Mouse (Mus musculus) right cerebral cortex, postnatal 25 days (tissue): ENCODE results near the gene Gm7694.

Source experiments
- DNase-seq: peaks from one replicate; pipeline ENCODE4 v3.0.0; 2022

The Gm7694 gene

DNA sequence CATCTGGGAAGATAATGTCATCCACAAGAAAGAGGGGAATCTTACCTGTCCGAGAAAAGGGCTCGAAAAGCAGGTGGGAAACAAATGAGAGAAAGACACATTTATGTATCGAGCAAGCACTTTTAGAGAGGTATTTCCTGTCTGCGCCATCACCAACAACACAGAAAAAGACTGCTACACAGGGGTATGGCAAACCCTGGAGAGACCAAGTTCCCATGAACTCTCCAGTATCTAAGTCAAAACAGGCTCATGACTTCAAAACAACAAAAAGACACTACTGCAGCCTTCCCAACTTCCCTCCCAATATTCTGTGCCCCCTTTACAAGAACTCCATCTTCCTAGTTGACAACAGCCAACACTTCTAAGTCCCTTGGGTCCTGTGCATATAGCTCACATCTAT is at the start of gene Gm7694:
TSS of gene Gm7694 (minus strand) at position 101 of the 400 bp plus-strand sequence.
- DNase-seq, result no peak

DNA sequence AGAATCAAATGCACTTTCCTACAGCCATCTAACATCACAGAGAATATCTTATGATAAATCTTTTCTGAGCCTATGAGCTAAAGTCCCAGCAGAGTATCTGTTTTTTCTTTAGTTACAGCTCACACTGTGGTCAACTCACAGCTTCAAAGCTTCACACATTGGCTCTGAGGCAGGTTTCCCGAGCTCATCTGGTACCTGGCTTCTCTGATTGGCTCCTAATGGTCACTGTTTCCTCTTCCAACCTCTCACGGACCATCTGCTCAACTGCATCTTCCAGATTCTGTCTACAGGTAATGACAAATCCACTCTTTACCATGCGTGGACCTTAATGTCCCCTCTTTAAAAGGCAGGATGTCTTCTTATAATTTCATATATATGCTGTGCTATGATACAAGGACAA is 47.2 kb upstream of the Gm7694 start:
- DNase-seq, result no peak

DNA sequence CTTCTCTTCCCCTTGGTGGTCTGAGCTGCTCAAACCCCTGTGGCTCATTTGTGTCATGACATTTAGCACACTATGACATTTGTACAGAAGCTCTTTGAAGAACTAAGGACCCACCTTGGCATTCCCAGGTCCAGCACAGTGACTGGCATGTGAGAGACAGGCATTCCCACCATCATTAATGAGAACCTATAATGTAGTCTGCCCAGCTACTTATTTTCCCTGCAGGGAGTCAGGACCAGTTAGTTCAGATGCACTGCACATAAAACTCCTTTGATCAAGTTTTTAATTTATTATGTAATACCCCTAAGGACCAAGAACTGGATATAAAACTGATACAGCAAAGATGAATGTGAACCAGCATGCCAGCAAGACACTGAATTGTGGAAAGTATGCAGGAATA is 44.9 kb upstream of the Gm7694 start:
- DNase-seq, result no peak

DNA sequence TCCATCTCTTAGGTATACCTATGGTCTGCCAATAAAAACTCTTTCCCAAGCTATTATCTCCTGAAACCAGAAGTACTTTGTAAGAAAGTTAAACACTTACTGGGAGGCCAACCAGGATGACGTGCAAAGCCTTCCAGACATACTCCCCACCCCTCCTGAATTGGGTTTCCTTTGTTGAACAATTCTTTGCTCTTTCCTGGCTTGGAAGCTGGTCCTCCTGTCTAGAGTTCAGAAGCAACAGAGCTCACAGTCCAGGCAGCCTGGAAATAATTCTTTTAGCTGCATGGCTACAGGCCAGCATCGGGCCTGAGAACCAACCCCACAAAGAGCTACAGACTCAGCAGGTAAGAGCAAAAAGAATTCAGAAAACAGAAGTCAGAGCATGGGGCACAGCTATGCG is 40.1 kb upstream of the Gm7694 start:
- DNase-seq, result no peak

DNA sequence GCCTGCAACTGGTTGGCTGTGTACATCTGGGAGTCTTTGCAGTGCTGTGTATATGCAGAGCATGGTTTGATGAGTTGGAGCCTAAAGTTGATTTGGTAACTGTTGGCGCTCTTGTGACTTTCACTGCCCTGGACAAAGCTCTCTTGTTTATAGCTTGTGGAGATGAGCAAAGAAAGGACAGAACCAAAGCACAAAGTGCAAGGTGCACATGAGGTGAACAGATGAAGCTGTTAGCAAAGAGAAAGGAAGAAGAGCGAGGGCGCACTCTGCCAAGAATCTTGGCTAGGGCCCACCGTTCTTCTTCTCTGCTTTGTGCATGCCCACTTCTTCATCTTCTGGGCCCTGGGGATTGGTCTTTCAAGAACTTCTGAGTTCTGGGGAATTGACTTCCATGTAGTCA is 37.8 kb upstream of the Gm7694 start:
- no peak for DNase-seq

DNA sequence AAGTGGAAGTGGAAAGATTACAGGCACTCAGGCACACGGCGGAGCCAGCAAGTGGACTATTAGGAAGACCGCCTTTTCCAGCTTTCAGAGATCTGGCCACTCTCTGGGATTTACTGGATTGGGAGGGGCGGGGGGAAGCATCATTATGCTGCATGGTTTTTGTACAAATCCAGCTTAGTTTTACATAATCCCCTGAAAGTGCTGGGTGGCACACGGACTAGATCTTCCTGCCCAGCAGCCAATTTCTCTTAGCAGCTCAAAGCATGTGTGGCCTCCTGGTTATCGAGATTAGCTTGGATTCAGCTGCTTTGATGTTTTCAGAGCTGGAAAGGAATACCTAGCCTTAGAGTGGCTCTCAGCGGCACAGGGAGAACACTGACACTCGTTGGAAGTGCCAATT is 36.9 kb upstream of the Gm7694 start:
- DNase-seq, result no peak

DNA sequence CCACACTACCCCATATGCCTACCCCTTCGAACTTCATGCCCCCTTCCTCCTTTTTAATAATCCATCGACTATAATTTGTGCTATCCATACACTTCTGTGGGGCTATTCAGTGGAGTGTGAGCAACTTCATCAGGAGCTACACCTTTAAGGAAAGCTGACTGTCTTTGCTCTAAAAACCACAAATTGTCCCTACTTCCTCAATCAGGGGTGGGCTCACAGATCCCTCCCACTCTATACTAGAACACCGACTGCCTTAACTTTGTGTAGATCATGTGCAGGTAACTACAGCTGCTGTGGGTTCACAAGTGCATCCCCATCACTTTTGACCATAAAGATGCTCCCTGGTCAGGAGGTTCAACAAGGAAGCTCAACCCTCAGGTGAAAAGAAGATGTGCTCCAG is 33.8 kb upstream of the Gm7694 start:
- no peak for DNase-seq

DNA sequence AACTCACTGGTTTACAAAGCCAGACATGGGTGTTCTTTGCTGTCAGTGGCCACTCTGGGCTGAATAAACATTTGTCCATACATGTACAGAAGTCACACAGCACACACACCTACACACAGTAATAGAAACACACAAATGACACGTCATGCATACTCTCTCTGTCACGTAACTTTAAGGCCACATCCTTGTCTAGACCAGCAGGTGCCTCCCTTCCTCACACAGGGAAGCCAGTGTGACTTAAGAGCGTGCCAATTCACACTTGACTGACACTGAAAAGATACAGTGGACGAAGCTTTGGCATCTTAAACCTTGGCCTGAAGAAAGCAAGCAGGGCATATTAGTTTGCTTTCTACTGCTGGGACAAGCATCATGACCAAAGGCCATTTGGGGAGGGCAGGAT is 26.6 kb upstream of the Gm7694 start:
- DNase-seq, result no peak

DNA sequence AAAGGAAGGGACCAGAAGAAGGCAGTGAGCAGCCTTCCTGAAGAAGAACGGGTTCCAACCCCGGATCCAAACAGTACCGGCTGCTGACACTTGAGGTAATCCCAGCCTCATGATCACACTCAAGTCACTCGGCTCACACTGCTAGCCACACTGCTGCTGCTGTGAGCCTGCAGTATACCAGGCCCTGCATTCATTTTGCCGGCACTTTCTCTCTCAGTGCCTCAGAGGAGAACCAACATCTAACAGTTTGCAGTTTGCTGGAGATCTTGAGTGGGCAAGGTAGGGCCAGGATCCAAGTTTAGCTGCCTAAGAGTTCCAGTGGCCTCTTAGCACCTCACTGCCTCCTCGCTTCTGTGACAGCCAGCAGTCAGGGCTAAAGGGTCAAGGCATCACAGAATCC is 25.8 kb upstream of the Gm7694 start:
- DNase-seq, result no peak

DNA sequence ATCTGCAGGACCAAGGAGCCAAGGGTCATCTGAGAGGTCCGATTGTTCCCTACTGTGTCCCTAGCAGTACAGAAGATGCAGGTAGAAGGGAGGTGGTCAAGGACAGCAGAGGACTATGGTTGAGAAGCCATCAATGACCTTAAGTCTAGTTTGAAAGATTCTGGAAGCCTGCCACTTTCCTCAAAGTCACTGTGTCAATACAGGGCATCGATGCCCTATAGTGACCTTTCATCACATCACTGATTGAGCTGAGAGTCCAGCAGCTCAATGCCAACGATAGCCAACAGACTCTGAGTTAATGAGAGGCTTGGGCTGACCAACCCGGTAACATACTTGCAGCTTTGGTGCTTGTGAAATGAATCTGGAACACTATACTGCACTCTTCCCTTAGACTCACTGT is 19.1 kb upstream of the Gm7694 start:
- DNase-seq, result no peak

DNA sequence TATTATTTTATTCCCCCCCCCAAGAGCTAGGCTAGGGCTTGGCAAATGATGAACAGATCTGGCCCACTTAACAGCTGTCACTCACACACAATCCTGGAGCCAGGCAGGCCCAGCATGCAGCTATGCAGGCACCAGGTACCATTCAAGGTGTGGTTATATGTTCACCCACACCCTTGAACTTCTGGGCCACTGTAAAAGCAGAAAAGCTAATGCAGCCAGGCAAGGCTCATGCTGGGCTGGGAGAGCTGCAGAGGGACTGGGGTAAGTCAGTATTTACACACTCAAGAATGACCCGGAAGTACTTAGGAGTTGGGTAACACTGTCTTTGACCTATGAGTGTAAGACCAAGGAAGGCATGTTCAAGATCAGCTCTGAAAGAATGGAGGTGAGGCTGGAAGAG is 18.2 kb upstream of the Gm7694 start:
- DNase-seq, result no peak

DNA sequence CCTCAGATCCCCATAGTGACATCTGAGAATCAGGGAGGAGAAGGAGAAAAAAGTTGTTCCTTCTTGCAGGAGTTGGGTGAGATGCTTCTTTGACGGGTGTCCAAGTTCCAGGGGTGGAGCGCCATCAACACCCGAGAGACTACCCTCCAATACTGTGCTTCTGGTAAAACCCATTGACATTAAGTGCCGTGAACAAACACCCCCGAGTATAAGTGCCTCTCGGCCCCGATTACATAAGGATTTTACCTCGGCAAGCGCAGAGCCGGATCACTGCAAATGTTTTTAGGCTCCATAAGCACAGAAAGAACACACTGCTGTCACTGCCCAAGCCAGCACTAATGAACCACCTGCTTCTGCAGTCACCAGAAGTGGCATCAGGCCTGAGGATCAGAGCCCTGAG is 16.9 kb upstream of the Gm7694 start:
- no peak for DNase-seq

DNA sequence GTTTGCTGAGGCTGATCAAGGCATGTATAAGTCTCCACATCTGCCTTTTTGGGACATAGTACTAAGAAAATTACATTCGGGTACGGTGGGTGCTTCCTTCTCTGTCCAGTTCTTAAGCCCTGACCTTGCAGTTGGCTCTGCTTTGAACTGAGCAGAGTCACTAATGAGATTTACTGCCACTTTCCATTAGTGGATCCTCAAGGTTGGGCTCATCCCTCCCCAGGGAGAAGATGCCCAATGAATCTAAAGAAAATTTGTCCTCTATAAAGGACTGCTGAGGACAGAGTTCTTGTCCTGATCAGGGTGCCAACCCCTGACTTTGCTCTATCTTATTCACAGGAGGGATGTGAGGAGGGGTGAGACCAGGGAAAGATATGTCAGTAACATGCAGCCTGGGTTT is 15.9 kb upstream of the Gm7694 start:
- DNase-seq, result no peak

DNA sequence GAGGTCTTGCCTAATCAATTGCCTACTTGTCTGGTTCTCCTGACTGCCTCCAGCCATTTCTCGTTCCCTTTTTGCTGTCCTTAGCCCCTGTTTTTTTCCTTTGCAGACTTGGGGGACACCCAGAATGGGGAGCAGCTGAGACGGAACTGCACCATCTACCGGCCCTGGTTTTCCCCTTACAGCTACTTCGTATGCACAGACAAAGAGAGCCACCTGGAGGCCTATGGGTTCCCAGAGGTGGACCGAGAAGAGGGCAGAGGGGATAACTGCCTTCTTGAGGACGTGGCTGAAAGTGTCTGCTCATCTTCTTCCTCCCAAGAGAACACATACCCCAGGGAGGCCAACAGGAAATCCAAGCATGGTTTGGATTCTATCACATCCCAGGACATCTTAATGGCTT is 5.3 kb upstream of the Gm7694 start:
- DNase-seq, result no peak

DNA sequence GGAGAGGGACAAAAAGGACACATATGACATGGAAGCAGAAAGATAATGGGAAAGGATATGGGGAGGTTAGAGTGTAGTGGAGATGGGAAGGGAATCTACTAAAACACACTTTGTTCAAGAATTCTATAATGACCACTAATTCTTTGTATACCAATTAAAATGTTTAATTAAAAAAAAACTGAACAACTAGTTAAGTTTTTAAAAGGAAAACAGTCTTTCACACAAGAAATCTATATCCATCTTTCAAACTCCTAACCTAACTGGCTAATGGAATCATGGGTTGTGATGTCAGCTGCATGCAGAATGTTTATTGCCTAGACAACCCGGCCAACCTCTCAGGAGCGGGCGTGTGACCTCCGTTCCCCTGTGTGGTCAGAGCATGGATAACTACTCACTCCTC is 2.4 kb upstream of the Gm7694 start, which contains the start of gene Spata46:
TSS of gene Spata46 (plus strand) at position 301 of the 400 bp plus-strand sequence.
- no peak for DNase-seq

DNA sequence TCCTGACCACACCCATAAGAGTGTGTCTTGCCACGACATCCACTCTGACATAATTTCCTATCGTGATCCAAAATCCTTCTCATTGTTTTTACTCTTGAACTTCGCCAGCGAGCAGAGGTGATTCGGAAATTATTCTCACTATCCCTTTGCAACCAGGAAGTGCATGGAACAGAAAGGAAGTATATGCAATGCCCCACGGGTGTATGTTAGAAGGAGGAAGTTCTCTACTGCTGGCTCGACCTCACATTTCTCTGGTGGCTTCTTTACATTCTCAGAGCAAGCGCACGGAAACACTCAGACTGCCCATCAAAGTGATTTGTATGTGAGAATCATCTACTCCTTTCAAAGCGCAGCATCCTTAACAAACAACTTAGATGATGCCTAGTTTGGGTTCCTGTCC is 1.1 kb downstream of the Gm7694 start:
- no peak for DNase-seq

DNA sequence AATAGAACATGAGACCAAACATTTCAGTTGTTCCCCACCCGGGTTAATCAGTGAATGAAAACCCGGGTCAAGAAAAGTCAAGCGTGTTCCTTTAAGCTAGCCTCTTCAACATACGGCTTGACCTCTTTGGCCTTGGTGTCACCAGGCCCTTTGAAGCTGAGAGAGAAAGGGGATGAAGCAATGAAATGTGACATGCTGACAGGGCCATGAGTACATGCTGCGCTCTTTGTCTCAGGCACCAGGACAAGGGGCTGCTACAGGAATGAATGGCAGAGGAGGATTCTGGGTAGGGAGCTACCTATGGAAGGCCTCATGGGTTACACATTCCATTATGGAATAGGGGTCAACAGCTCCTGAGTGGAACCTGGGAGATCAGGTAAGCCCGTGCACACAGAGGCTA is 3.0 kb downstream of the Gm7694 start:
- DNase-seq, result no peak

DNA sequence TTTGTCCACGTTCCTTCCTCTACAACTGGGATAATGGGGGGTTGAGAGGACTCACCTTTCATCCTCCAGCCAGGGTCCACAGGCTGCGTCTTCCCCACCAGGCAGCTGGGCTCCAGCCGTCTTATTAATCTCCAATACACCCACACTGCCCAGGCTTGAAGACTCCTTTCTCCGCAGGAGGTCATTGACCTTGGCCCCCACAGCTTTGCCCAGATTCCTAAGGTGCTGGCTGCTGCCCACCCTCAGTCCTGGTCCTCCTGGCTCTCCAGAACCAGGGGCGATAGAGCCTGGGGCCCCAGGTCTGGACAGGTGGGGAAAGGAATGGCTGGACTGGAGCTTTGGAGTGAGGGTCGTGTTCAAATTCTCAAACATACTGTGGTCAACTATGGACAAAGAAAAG is 3.7 kb downstream of the Gm7694 start:
- DNase-seq, result no peak

DNA sequence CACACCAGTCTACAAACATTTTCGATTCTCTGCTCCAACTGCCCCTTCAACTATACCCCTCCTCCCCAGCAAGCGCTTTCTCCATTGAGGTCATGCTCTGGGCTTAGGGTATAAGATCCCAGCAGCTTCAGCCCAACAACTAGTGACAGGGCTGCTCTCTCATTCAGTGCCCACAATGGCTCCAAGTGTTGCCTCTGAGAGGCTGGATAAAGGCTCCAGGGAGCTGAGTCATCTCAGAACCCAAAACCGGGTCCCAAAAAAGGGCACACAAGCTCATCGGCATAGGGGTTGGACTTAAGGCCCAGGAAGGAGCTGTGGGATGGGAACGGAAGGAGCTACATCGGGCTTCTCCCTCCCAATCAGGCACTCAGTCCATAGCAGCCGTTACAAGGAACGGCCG is 4.4 kb downstream of the Gm7694 start:
- DNase-seq, result no peak

DNA sequence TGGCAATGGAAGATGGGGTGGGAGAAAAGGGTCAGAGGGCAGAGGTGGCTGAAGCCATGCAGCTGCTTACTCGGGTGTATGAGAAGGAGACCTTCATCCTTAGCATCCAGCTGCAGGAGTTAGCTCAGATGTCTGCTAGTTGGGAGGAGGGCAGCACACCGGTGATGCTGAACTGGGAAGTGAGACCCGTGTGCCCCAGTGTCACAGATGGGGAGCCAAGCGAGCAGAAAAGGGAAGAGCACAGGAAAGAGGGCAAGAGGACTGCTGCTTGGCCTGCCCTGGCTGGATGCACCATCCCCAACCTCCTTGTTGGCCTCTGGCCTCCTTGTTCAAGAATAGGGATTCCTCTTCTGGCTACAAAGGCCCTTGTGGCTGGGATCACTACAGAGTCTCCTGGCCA is 6.6 kb downstream of the Gm7694 start:
- DNase-seq, result no peak

DNA sequence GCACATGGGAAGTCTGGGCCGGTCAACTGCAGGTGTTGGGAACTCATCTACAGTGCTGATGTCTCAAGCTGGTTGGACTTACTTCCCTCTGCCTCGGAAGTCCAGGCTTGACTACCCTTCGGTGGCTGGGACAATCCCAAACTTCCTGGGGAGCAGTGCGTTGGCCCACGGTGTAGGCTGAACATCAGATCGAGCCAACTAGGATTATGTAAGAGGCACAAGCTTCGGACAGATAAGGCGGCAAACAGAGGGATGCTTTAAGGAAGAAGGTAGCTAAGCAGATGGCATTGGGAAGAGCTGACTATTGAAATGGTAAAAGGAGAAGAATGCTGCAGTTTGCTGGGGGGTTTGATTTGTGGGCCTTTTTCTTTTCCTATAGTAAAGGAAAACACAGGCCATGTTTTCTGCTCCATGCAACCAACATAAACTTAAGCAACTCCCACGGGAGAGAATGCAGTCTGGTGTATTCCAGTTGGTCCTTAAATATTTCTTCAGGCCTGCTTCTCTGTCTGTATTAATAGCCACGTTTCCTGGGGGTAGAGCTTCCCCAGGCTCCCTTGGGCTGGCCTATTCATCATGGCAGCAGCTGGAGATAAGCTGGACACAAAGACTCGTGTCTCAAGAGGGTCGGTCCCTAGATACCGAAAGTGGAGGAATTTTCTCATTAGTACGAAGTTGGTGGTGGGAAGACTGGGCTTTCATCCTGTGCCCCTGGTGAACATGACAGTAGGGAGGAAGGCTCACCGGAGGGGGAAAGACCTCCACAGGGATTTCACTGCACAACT is 11.2 kb downstream of the Gm7694 start:
- peak; percentile 32 for DNase-seq

DNA sequence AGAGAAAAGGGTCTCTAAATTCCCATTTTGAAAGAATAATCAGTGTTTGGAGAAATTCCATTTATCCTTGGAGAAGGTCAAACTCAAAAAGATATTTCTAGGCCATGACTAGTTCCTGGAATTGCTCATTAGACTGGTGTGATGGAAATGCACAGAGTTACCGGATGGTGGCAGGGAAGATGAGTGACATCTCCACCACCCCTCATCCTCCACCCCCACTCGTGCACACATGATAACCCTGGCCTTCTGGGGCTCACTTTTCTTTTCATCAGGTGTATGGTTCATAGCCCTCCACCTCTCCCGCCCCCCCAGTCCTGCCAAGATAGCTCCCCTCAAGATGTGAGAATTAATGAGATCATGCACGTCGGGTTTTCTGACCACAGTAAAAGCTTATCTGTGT is 12.9 kb downstream of the Gm7694 start:
- DNase-seq, result no peak

DNA sequence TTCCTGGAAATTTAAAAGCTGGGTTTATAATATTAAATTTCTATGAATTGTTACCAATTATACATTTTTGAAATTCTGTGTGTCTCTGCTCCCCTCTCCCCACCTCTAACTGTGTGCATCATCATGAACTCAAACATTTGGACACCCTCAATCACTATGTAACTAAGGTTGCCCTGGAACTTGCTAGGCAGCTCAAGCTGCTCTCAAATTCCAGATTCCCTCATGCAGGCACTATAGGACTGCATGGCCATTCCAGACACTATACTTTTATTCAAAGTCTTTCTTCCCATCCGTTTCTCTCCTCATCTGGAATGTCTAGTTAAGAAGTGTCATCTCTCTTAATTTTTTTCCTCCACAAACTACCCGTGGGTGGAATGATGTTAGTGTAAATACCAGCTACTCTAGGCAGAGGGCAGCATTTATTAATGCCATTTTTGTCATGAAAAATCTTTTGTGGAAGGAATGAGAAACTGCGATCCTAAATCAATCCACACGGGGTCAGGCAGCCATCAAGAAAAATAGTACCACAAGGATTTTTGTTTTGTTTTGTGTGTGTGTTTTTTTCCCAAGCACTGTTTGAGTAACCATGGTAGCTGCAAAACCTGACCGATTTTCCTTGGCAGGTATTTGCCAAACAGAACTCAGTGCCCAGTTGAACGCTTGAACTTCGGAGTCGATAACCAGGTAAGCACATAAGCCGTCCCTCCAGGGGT is 13.7 kb downstream of the Gm7694 start:
- peak; percentile 41 for DNase-seq

DNA sequence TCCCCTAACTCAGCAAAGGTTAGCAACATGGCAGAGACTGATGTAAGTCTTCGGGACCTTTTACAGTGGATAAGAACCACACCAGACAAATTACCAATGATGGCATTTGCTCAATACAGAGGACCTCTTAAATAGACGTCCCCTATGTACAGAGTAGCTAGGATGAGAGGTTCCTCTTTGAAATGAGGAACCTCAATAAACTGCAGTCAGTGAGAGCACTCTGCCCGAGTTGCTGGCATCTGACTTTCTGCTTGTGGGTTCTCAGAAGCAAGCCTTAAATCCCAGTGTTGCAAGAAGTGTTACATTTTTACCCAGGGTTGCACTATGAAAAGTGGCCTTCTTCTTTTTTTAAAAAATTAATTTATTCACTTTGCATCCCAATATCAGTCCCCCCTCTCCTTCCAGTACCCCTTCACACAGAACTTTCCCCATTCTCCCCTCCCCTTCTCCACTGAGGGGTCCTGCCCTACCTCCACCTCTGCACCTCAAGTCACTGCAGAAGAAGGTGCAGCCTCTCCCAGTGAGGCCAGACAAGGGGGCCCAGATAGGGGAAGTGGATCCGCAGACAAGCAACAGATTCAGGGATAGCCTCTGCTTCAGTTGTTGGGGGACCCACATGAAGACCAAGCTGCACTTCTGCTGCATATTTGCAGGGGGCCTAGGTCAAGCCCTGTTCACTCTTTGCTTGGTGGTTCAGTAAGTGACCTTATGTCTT is 23.6 kb downstream of the Gm7694 start:
- no peak for DNase-seq
